Mouse (Mus musculus) kidney, postnatal 0 days (tissue): ENCODE measurements around the gene Arpc4. TPM values are rescaled to one million over a fixed set of nuclear protein-coding genes. Genes with fewer than 3 reads are reported as not detected.

Source experiments
- ATAC-seq: fragments of 200-750 bp; cut with Nextera tagmentation; replicated peaks from 2 replicates; pipeline ENCODE4 v1.8.0; 2017; ENCODE audit warnings: low read depth, moderate number of reproducible peaks, moderate TSS enrichment, moderate library complexity; ENCODE audit not compliant: low FRiP score
- DNase-seq: peaks from one replicate; pipeline ENCODE4 v3.0.0-alpha.2; 2016; ENCODE audit warnings: low spot score
- H3K27ac ChIP-seq: fragments of 300-500 bp; sonication (generic); 2 replicates; pipeline ENCODE4 v1.5.1; 2014; ENCODE audit warnings: mild to moderate bottlenecking
- H3K27me3 ChIP-seq: fragments of 300-500 bp; sonication (generic); 2 replicates; pipeline ENCODE4 v1.6.1; 2014; ENCODE audit warnings: low read length, mixed read lengths; ENCODE audit not compliant: insufficient read depth
- H3K36me3 ChIP-seq: fragments of 300-500 bp; sonication (generic); 2 replicates; pipeline ENCODE4 v1.6.1; 2014; ENCODE audit warnings: low read length, mixed read lengths; ENCODE audit not compliant: insufficient read depth
- H3K4me1 ChIP-seq: fragments of 300-500 bp; sonication (generic); replicated peaks from 2 replicates; pipeline ENCODE4 v1.6.1; 2014; ENCODE audit warnings: antibody characterized with exemption, low read length, mixed read lengths; ENCODE audit not compliant: insufficient read depth
- H3K4me2 ChIP-seq: fragments of 300-500 bp; sonication (generic); 2 replicates; pipeline ENCODE4 v1.6.1; 2014; ENCODE audit warnings: mild to moderate bottlenecking, low read length, moderate library complexity, mixed read lengths
- H3K4me3 ChIP-seq: fragments of 300-500 bp; sonication (generic); replicated peaks from 2 replicates; pipeline ENCODE4 v1.5.1; 2014; ENCODE audit warnings: low read depth, low read length
- H3K9ac ChIP-seq: fragments of 300-500 bp; sonication (generic); 2 replicates; pipeline ENCODE4 v1.6.1; 2014; ENCODE audit warnings: low read depth, low read length
- H3K9me3 ChIP-seq: fragments of 300-500 bp; sonication (generic); replicated peaks from 2 replicates; pipeline ENCODE4 v1.6.1; 2016; ENCODE audit warnings: low read length, inconsistent platforms, mixed read lengths
- CTCF ChIP-seq: IDR thresholded peaks from 2 replicates; pipeline ENCODE4 v1.5.1; 2016; ENCODE audit warnings: antibody characterized with exemption, low read depth, mild to moderate bottlenecking, moderate library complexity
- WGBS: fragments of 180-500 bp; shearing (Covaris S2); extraction: QIAGEN DNeasy Blood & Tissue Kit; methylation state at CpG from one replicate; pipeline ENCODE4 v1.1.7; 2014; 5-methylcytosine and 5-hydroxymethylcytosine counted together
- microRNA-seq: library from miRNA; unstranded; fragments of <30 nt; microRNA quantifications from one replicate; pipeline ENCODE4, GENCODE M21; 2016
- polyA plus RNA-seq: library from polyadenylated mRNA; unstranded; fragments of >200 nt; fragmentation: Nextera tagmentation; extraction: Ambion mirVana; gene quantifications from 2 replicates; pipeline ENCODE4 v1.2.1, GENCODE M21; 2015

Arpc4 gene
- polyA plus RNA-seq, 1 experiment from 2014 or later, result 375 TPM

DNA sequence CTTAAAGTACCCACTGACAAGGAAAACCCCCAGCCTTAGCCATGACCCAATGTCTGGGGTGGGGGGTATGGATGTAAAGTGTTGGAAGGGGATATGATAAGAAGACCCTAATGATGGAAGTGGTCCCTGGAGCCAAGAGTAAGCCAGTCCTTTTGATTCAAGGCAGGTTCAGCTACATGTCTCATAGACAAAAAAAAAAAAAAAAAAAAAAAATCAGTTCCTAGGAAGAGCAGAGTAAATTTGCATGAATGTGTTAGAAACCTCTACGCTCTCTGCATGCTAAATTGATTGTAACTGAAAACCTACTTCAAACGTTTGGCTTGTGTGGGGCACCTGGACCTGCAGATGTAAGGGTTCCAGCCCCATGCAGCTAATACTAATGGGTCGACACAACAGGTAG, 53.9 kb downstream of the Arpc4 start:
- H3K4me3 ChIP-seq, result no peak overlapping the region
- no peak overlapping the region for H3K4me2 ChIP-seq
- H3K27me3 ChIP-seq, result no peaks in the 10 kb centered on the region
- 45% methylated on average over 3 of the region's 3 CpGs for WGBS
- no peak for DNase-seq
- no peak overlapping the region for H3K9ac ChIP-seq
- H3K36me3 ChIP-seq, result no peaks in the 10 kb centered on the region
- no peaks in the 10 kb centered on the region for H3K9me3 ChIP-seq
- no peak for TF ChIP-seq CTCF
- no peak for ATAC-seq
- no peak overlapping the region for H3K27ac ChIP-seq
- no peaks in the 10 kb centered on the region for H3K4me1 ChIP-seq

DNA sequence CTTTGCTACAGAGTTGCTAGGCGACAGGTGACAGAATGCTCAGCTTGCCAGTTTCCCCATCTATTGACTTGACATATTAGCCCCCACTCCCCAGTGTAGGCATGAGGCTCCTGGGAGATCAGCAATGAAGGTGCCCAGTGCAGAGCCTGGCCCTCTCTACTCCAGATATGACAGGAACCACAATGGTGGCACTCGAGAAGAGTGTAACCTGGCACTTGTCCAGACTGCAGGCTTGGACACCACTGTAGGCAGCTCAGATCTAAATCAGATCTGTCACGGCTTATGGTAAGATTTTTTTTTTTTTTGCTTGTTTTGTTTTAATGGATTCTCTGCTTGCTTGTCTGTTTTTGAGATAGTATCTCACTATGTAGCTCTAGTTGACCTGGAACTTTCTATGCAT, 55.7 kb downstream of the Arpc4 start:
- H3K9ac ChIP-seq, result no peak overlapping the region
- H3K27me3 ChIP-seq, result no peaks in the 10 kb centered on the region
- DNase-seq (no peak), ATAC-seq (no peak)
- no peaks in the 10 kb centered on the region for H3K4me1 ChIP-seq
- TF ChIP-seq CTCF, result no peak
- no peak overlapping the region for H3K27ac ChIP-seq
- 69% methylated on average over 3 of the region's 3 CpGs for WGBS
- no peak overlapping the region for H3K4me3 ChIP-seq
- no peaks in the 10 kb centered on the region for H3K36me3 ChIP-seq
- H3K4me2 ChIP-seq, result no peak overlapping the region
- H3K9me3 ChIP-seq, result no peaks in the 10 kb centered on the region

DNA sequence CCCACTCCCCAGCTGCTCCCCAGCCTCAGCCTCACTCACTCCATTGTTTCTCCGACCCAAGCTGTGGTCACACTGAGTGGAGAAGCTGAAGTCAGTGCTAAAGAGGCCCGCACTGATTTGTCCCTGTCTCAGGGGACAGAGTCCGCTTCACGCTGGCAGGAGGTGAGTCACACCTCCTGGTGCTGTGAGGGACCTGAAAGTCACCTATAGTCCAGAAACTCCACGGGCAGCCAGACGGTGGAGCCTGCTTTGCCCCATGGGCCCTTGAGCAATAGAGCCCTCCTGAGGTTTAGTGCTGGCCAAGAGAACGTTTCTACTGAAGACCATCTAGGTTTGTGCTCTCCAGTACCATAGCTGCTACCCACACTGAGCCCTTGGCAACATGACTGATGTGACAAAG, 56.8 kb downstream of the Arpc4 start:
- H3K9ac ChIP-seq, result no peak overlapping the region
- no peak for TF ChIP-seq CTCF
- no peaks in the 10 kb centered on the region for H3K4me1 ChIP-seq
- H3K36me3 ChIP-seq, result no peaks in the 10 kb centered on the region
- DNase-seq, result no peak
- no peak for ATAC-seq
- H3K4me2 ChIP-seq, result no peak overlapping the region
- WGBS, result 67% methylated on average over 7 of the region's 7 CpGs
- no peak overlapping the region for H3K27ac ChIP-seq
- H3K9me3 ChIP-seq, result no peaks in the 10 kb centered on the region
- no peak overlapping the region for H3K4me3 ChIP-seq
- H3K27me3 ChIP-seq, result no peaks in the 10 kb centered on the region

DNA sequence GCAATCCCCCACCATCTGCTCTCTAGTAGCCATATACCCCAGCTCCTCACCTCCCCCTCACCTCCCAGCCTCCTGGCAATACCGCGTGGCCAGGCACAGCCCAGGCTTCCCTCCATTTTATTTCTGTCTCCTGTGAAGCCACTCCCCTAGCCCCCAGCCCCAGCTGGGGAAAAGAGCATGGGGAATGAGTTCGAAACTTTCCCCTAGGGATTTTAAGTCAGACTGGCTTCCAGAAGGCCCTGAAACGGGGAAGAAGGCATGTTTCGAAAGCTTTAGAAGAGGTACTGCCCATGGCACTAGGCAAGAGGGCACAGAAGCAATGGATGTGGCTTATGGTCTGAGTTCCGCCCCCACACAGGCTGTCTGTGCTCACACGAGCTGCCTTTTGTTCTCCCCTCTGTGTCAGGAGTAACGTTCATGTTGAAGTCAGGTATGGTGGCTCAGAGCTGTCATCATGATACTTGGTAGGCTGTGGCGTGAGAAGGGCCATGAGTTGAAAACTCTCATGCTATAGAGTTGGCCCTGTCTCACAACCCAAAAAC, 57.8 kb downstream of the Arpc4 start, which contains the start of gene Cidec:
Gene Cidec (minus strand): TSS at position 97 of the 542 bp plus-strand sequence.
- ATAC-seq (no peak), DNase-seq (no peak)
- H3K9ac ChIP-seq, result no peak within 1 kb of the TSS
- no peak for TF ChIP-seq CTCF
- 74% methylated on average over 9 of the region's 9 CpGs for WGBS
- H3K36me3 ChIP-seq, result no peaks in the 10 kb centered on the region
- no peaks in the 10 kb centered on the region for H3K27me3 ChIP-seq
- H3K9me3 ChIP-seq, result no peaks in the 10 kb centered on the region
- H3K4me2 ChIP-seq, result no peak within 1 kb of the TSS
- H3K4me3 ChIP-seq, result no peak within 1 kb of the TSS
- no peaks in the 10 kb centered on the region for H3K4me1 ChIP-seq
- no peak within 1 kb of the TSS for H3K27ac ChIP-seq

DNA sequence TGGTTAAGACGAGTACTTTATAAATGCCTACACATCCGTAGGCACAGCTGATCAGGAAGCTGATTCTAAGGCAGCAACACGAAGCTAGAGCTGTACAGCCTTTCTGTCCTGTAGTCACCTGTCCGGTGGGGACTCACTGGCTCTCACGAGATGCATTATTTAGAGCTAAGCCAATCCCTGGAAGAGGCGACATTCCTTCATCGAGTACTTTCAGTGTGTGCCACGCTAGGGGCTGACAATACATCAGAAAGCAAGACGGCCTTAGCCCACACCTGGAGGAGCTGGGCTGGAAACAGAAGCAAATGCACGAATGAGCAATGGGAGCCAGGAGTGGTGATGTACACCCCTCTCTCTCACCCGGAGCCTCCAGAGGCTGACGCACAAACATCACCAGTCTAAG, 59.2 kb downstream of the Arpc4 start:
- ATAC-seq, result no peak
- H3K4me2 ChIP-seq, result no peak overlapping the region
- no peak overlapping the region for H3K9ac ChIP-seq
- H3K27me3 ChIP-seq, result no peaks in the 10 kb centered on the region
- H3K4me3 ChIP-seq, result no peak overlapping the region
- no peaks in the 10 kb centered on the region for H3K4me1 ChIP-seq
- H3K36me3 ChIP-seq, result no peaks in the 10 kb centered on the region
- no peak for TF ChIP-seq CTCF
- no peak overlapping the region for H3K27ac ChIP-seq
- no peak for DNase-seq
- no peaks in the 10 kb centered on the region for H3K9me3 ChIP-seq
- WGBS, result 68% methylated on average over 12 of the region's 12 CpGs

DNA sequence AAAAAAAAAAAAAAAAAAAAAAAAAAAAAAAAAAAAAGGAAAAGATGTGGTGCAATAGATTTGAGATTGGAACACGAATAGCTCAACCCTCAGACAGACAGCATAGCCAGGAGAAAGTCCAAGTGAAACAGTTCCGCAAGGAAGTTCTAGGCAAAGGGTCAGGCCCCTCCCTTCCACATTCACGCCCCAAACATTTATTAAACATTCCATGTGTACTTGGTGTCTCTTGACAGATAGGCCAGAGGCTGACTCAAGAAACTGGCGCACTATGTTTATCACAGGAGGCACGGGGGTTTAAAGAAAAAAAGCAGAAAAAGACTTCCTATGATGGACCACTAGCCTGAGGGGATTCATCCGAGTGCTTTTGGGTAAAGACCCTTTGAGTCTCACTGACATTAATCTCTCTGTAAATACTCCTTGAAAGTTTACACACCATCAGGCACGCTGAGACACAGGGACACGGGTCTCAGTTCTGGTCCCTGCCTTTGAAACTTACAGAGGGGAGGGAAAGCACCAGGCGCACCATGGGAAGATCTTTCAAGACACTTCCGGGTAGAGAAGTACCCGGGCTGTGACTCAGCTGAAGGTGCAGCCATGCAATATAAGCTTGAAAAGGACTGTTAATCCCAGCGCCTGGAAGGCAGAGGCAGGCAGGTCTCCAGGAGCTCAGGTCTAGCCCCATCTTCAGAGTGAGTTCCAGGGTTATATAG, 61.0 kb downstream of the Arpc4 start:
- Histone ChIP-seq H3K4me2 (no peak overlapping the region), H3K4me3 (no peak overlapping the region), H3K27me3 (no peaks in the 10 kb centered on the region), H3K4me1 (no peaks in the 10 kb centered on the region), H3K36me3 (no peaks in the 10 kb centered on the region), H3K9me3 (no peaks in the 10 kb centered on the region), H3K9ac (no peak overlapping the region), H3K27ac (no peak overlapping the region)
- 52% methylated on average over 12 of the region's 12 CpGs for WGBS
- no peak for TF ChIP-seq CTCF
- DNase-seq (no peak), ATAC-seq (no peak)

Small RNA genes lying within 50 kb of the gene (microRNA-seq; reads per million reads assigned to microRNA genes)
- gene Gm24387, result not detected

Other genes starting within 250 kb of the Arpc4 start
- 0.20 and 0.45 TPM in 2 replicates for gene Lhfpl4, start 182.7 kb upstream of the Arpc4 start, polyA plus RNA-seq
- 30.5 and 33.7 TPM in 2 replicates for gene Mtmr14, start 140.3 kb upstream of the Arpc4 start, polyA plus RNA-seq
- gene Cpne9, start 95.8 kb upstream of the Arpc4 start, polyA plus RNA-seq, result not detected in 2 replicates
- gene Brpf1, start 71.0 kb upstream of the Arpc4 start, polyA plus RNA-seq, result 12.2 and 12.5 TPM in 2 replicates
- 14.0 TPM in 2 replicates for gene Ogg1, start 51.1 kb upstream of the Arpc4 start, polyA plus RNA-seq
- 90.6 and 99.7 TPM in 2 replicates for gene Camk1, start 34.1 kb upstream of the Arpc4 start, polyA plus RNA-seq
- 37.9 and 39.9 TPM in 2 replicates for gene Tada3, start 232 bp upstream of the Arpc4 start, polyA plus RNA-seq
- gene Ttll3, start 11.1 kb downstream of the Arpc4 start, polyA plus RNA-seq, result 1.5 and 2.0 TPM in 2 replicates
- 24.4 and 30.5 TPM in 2 replicates for gene Rpusd3, start 41.2 kb downstream of the Arpc4 start, polyA plus RNA-seq
- 0.17 and 0.23 TPM in 2 replicates for gene Cidec, start 57.6 kb downstream of the Arpc4 start, polyA plus RNA-seq
- gene Jagn1, start 64.5 kb downstream of the Arpc4 start, polyA plus RNA-seq, result 111 and 114 TPM in 2 replicates
- gene Il17re, start 80.4 kb downstream of the Arpc4 start, polyA plus RNA-seq, result 10.9 and 11.1 TPM in 2 replicates
- gene Il17rc, start 93.3 kb downstream of the Arpc4 start, polyA plus RNA-seq, result 28.0 and 28.8 TPM in 2 replicates
- gene Creld1, start 105.2 kb downstream of the Arpc4 start, polyA plus RNA-seq, result 25.7 and 28.7 TPM in 2 replicates
- 0.52 and 0.55 TPM in 2 replicates for gene Prrt3, start 123.8 kb downstream of the Arpc4 start, polyA plus RNA-seq
- gene Emc3, start 153.5 kb downstream of the Arpc4 start, polyA plus RNA-seq, result 114 and 118 TPM in 2 replicates
- gene Fancd2, start 153.6 kb downstream of the Arpc4 start, polyA plus RNA-seq, result 3.0 and 5.1 TPM in 2 replicates
- gene Fancd2os, start 222.6 kb downstream of the Arpc4 start, polyA plus RNA-seq, result 1.6 TPM in 2 replicates
- 236 and 242 TPM in 2 replicates for gene Brk1, start 226.7 kb downstream of the Arpc4 start, polyA plus RNA-seq
- 33.5 and 36.9 TPM in 2 replicates for gene Vhl, start 245.8 kb downstream of the Arpc4 start, polyA plus RNA-seq